Mouse (Mus musculus) limb, embryonic 10.5 days (tissue): Measurements from ENCODE around the gene Zcwpw1. TPM values are rescaled to one million over a fixed set of nuclear protein-coding genes. Genes with fewer than 3 reads are reported as not detected.

Experiments used
- DNase-seq: peaks from one replicate; pipeline ENCODE4 v3.0.0-alpha.2; 2017; ENCODE audit warnings: low spot score
- H3K27ac ChIP-seq: fragments of 300-500 bp; sonication (generic); 2 replicates; pipeline ENCODE4 v1.5.1; 2016; ENCODE audit warnings: mild to moderate bottlenecking
- H3K27me3 ChIP-seq: fragments of 300-500 bp; sonication (generic); 2 replicates; pipeline ENCODE4 v1.6.1; 2016; ENCODE audit warnings: low read depth, mild to moderate bottlenecking; ENCODE audit not compliant: poor library complexity, severe bottlenecking
- H3K36me3 ChIP-seq: fragments of 300-500 bp; sonication (generic); 2 replicates; pipeline ENCODE4 v1.6.1; 2016; ENCODE audit warnings: mild to moderate bottlenecking, moderate library complexity
- H3K4me1 ChIP-seq: fragments of 300-500 bp; sonication (generic); 2 replicates; pipeline ENCODE4 v1.6.1; 2016
- H3K4me3 ChIP-seq: fragments of 300-500 bp; sonication (generic); 2 replicates; pipeline ENCODE4 v1.5.1; 2016; ENCODE audit warnings: mild to moderate bottlenecking, moderate library complexity
- H3K9me3 ChIP-seq: fragments of 300-500 bp; sonication (generic); replicated peaks from 2 replicates; pipeline ENCODE4 v1.6.1; 2016; ENCODE audit warnings: mild to moderate bottlenecking
- WGBS: fragments of 180-500 bp; shearing (Covaris S2); methylation state at CpG from one replicate; pipeline ENCODE4 v1.1.7; 2016; 5-methylcytosine and 5-hydroxymethylcytosine counted together
- polyA plus RNA-seq: library from polyadenylated mRNA; unstranded; fragments of >200 nt; fragmentation: Nextera tagmentation; extraction: Ambion mirVana; gene quantifications from 2 replicates; pipeline ENCODE4 v1.2.1, GENCODE M21; 2016

Gene Zcwpw1
- polyA plus RNA-seq, 1 experiment from 2014 or later: 15.8 TPM

- Histone ChIP-seq H3K4me1 (peaks cover 55% of the 10 kb centered on the region), H3K27me3 (no peaks in the 10 kb centered on the region), H3K4me3 (peak overlapping the region; percentile 13; the same call in 1 of the 2 replicates), H3K9me3 (no peaks in the 10 kb centered on the region), H3K27ac (no peak overlapping the region), H3K36me3 (peaks cover 57% of the 10 kb centered on the region)
- no peak for DNase-seq
- WGBS: 91% methylated on average over 7 of the region's 7 CpGs
Measured at GRCm38 (mm10) chr5:137781661-137782060, 5.9 kb upstream of the Zcwpw1 start.

- H3K27me3 ChIP-seq: peaks cover under 1% of the 10 kb centered on the region; the same call in 1 of the 2 replicates
Measured at GRCm38 (mm10) chr5:137782776-137783522, 4.6 kb upstream of the Zcwpw1 start.

GRCm38 (mm10) chr5:137783901-137784540, 3.6 kb upstream of the Zcwpw1 start:
- H3K4me1 ChIP-seq: peaks cover 55% of the 10 kb centered on the region
- H3K27me3 ChIP-seq: peaks cover 11% of the 10 kb centered on the region
- peaks cover 57% of the 10 kb centered on the region for H3K36me3 ChIP-seq
- WGBS: 81% methylated on average over 9 of the region's 9 CpGs
- DNase-seq: no peak
- H3K4me3 ChIP-seq: peak overlapping the region; percentile 91
- no peak overlapping the region for H3K27ac ChIP-seq
- no peaks in the 10 kb centered on the region for H3K9me3 ChIP-seq

More at GRCm38 (mm10) chr5:137782776-137783522, 4.6 kb upstream of the Zcwpw1 start:
- no peak for DNase-seq
- peaks cover 57% of the 10 kb centered on the region for H3K4me1 ChIP-seq
- H3K36me3 ChIP-seq: peaks cover 57% of the 10 kb centered on the region
- H3K27ac ChIP-seq: no peak overlapping the region
- H3K4me3 ChIP-seq: peak overlapping the region; percentile 91
- WGBS: 93% methylated on average over 13 of the region's 13 CpGs
- H3K9me3 ChIP-seq: no peaks in the 10 kb centered on the region

GRCm38 (mm10) chr5:137784546-137784945, 3.1 kb upstream of the Zcwpw1 start:
- Histone ChIP-seq H3K27me3 (peaks cover 15% of the 10 kb centered on the region), H3K9me3 (no peaks in the 10 kb centered on the region), H3K36me3 (peaks cover 57% of the 10 kb centered on the region), H3K4me3 (peak overlapping the region; percentile 91), H3K4me1 (peaks cover 52% of the 10 kb centered on the region), H3K27ac (peak overlapping the region; percentile 97; the same call in 1 of the 2 replicates)
- WGBS: 88% methylated on average over 14 of the region's 14 CpGs
- no peak for DNase-seq

GRCm38 (mm10) chr5:137785164-137786031, 2.2 kb upstream of the Zcwpw1 start:
- 6% methylated on average over 61 of the region's 62 CpGs for WGBS
- Histone ChIP-seq H3K4me3 (peak overlapping the region; percentile 91), H3K36me3 (peaks cover 49% of the 10 kb centered on the region), H3K4me1 (peaks cover 44% of the 10 kb centered on the region), H3K9me3 (no peaks in the 10 kb centered on the region), H3K27me3 (peaks cover 15% of the 10 kb centered on the region), H3K27ac (peak overlapping the region; percentile 97)
- peak; percentile 55 for DNase-seq

GRCm38 (mm10) chr5:137786109-137786942, 1.3 kb upstream of the Zcwpw1 start:
- DNase-seq: peak; percentile 99
- Histone ChIP-seq H3K9me3 (no peaks in the 10 kb centered on the region), H3K4me1 (peaks cover 43% of the 10 kb centered on the region), H3K4me3 (peak overlapping the region; percentile 91), H3K36me3 (peaks cover 40% of the 10 kb centered on the region), H3K27ac (peak overlapping the region; percentile 97), H3K27me3 (peaks cover 15% of the 10 kb centered on the region)
- under 1% methylated on average over 79 of the region's 79 CpGs for WGBS

GRCm38 (mm10) chr5:137788171-137788570, 573 bp downstream of the Zcwpw1 start:
- DNase-seq: no peak
- peaks cover 15% of the 10 kb centered on the region for H3K27me3 ChIP-seq
- WGBS: 71% methylated on average over 24 of the region's 24 CpGs
- H3K27ac ChIP-seq: peak overlapping the region; percentile 97
- H3K9me3 ChIP-seq: no peaks in the 10 kb centered on the region
- peaks cover 21% of the 10 kb centered on the region for H3K36me3 ChIP-seq
- peaks cover 30% of the 10 kb centered on the region for H3K4me1 ChIP-seq
- peak overlapping the region; percentile 91 for H3K4me3 ChIP-seq

- Histone ChIP-seq H3K27me3 (peaks cover 15% of the 10 kb centered on the region), H3K27ac (no peak overlapping the region)
Measured at GRCm38 (mm10) chr5:137788946-137789531, 1.4 kb downstream of the Zcwpw1 start.

GRCm38 (mm10) chr5:137791553-137791952, 4.0 kb downstream of the Zcwpw1 start:
- Histone ChIP-seq H3K27ac (no peak overlapping the region), H3K4me3 (no peak overlapping the region), H3K36me3 (no peaks in the 10 kb centered on the region), H3K27me3 (peaks cover 15% of the 10 kb centered on the region), H3K9me3 (no peaks in the 10 kb centered on the region), H3K4me1 (peaks cover 6% of the 10 kb centered on the region; the same call in 1 of the 2 replicates)
- DNase-seq: no peak

More at GRCm38 (mm10) chr5:137788946-137789531, 1.4 kb downstream of the Zcwpw1 start:
- no peak for DNase-seq
- Histone ChIP-seq H3K4me3 (no peak overlapping the region), H3K4me1 (peaks cover 22% of the 10 kb centered on the region), H3K9me3 (no peaks in the 10 kb centered on the region), H3K36me3 (peaks cover 13% of the 10 kb centered on the region)
- WGBS: 99% methylated on average over 2 of the region's 2 CpGs

GRCm38 (mm10) chr5:137796606-137797005, 9.0 kb downstream of the Zcwpw1 start:
- H3K27me3 ChIP-seq: no peaks in the 10 kb centered on the region
- 81% methylated on average over 3 of the region's 3 CpGs for WGBS
- H3K9me3 ChIP-seq: no peaks in the 10 kb centered on the region
- H3K27ac ChIP-seq: no peak overlapping the region
- no peaks in the 10 kb centered on the region for H3K4me1 ChIP-seq
- no peak overlapping the region for H3K4me3 ChIP-seq
- no peaks in the 10 kb centered on the region for H3K36me3 ChIP-seq
- DNase-seq: no peak

- H3K27me3 ChIP-seq: no peaks in the 10 kb centered on the region
- no peak overlapping the region for H3K4me3 ChIP-seq
- H3K9me3 ChIP-seq: no peaks in the 10 kb centered on the region
- no peaks in the 10 kb centered on the region for H3K4me1 ChIP-seq
- WGBS: 87% methylated on average over 3 of the region's 3 CpGs
- DNase-seq: no peak
- no peak overlapping the region for H3K27ac ChIP-seq
- no peaks in the 10 kb centered on the region for H3K36me3 ChIP-seq
Measured at GRCm38 (mm10) chr5:137800917-137801316, 13.3 kb downstream of the Zcwpw1 start.

- Histone ChIP-seq H3K27ac (no peak overlapping the region), H3K36me3 (no peaks in the 10 kb centered on the region), H3K9me3 (no peaks in the 10 kb centered on the region), H3K4me3 (no peak overlapping the region), H3K4me1 (no peaks in the 10 kb centered on the region), H3K27me3 (no peaks in the 10 kb centered on the region)
- DNase-seq: no peak
- 79% methylated on average over 1 of the region's 1 CpGs for WGBS
Measured at GRCm38 (mm10) chr5:137806158-137806557, 18.6 kb downstream of the Zcwpw1 start.
